Mouse (Mus musculus) CD4-positive, CD25-positive, alpha-beta regulatory T cell, adult 9 weeks (primary cell): ENCODE data around the gene Hs3st6. TPM values are rescaled to one million over a fixed set of nuclear protein-coding genes. Genes with fewer than 3 reads are reported as not detected.

ENCODE experiments used
- polyA plus RNA-seq: library from polyadenylated mRNA; unstranded; fragments of 100-300 nt; shearing (Covaris generic); gene quantifications from one replicate; pipeline ENCODE4 v1.2.1, GENCODE M21; 2017

Hs3st6 gene
- polyA plus RNA-seq = not detected

GRCm38 (mm10) chr17:24752415-24753394 lies at the start of gene Hs3st6:
Hs3st6 (plus strand) TSS chr17:24752988.

GRCm38 (mm10) chr17:24706982-24707800 lies 45.6 kb upstream of the Hs3st6 start, which contains the start of gene Tbl3:
Tbl3 (minus strand) TSS chr17:24707660.

GRCm38 (mm10) chr17:24717943-24718342 lies 34.8 kb upstream of the Hs3st6 start, which contains the start of the genes Rnf151 and Rps2:
Rnf151 (minus strand) TSS chr17:24718063.
Rps2 (plus strand) TSS chr17:24718116.

GRCm38 (mm10) chr17:24724184-24724583 lies 28.6 kb upstream of the Hs3st6 start, which contains the start of gene Ndufb10:
Ndufb10 (minus strand) TSS chr17:24724478.

GRCm38 (mm10) chr17:24727618-24728017 lies 25.2 kb upstream of the Hs3st6 start, which contains the start of gene Rpl3l:
Rpl3l (plus strand) TSS chr17:24727820.

GRCm38 (mm10) chr17:24736330-24737051 lies 16.3 kb upstream of the Hs3st6 start, which contains the start of gene Msrb1:
Msrb1 (plus strand) TSS chr17:24736642.

GRCm38 (mm10) chr17:24803952-24804951 lies 51.5 kb downstream of the Hs3st6 start, which contains the start of gene Meiob:
Meiob (plus strand) TSS chr17:24804289.

Other genes starting within 250 kb of the Hs3st6 start
- 110 TPM for gene Traf7, start 225.1 kb upstream of the Hs3st6 start, polyA plus RNA-seq
- 5.0 TPM for gene Rab26, start 218.8 kb upstream of the Hs3st6 start, polyA plus RNA-seq
- gene Pkd1, start 203.2 kb upstream of the Hs3st6 start, polyA plus RNA-seq = 18.9 TPM
- 52.7 TPM for gene Tsc2, start 120.4 kb upstream of the Hs3st6 start, polyA plus RNA-seq
- 6.2 TPM for gene Nthl1, start 120.3 kb upstream of the Hs3st6 start, polyA plus RNA-seq
- not detected for gene Slc9a3r2, start 102.7 kb upstream of the Hs3st6 start, polyA plus RNA-seq
- not detected for gene Npw, start 94.5 kb upstream of the Hs3st6 start, polyA plus RNA-seq
- 2.3 TPM for gene Zfp598, start 83.3 kb upstream of the Hs3st6 start, polyA plus RNA-seq
- 0.40 TPM for gene Syngr3, start 63.0 kb upstream of the Hs3st6 start, polyA plus RNA-seq
- gene Gfer, start 56.8 kb upstream of the Hs3st6 start, polyA plus RNA-seq = 7.7 TPM
- 1.7 TPM for gene Noxo1, start 56.8 kb upstream of the Hs3st6 start, polyA plus RNA-seq
- 71.9 TPM for gene Tbl3, start 45.3 kb upstream of the Hs3st6 start, polyA plus RNA-seq
- gene Rnf151, start 34.9 kb upstream of the Hs3st6 start, polyA plus RNA-seq = not detected
- 660 TPM for gene Rps2, start 34.9 kb upstream of the Hs3st6 start, polyA plus RNA-seq
- gene Ndufb10, start 28.5 kb upstream of the Hs3st6 start, polyA plus RNA-seq = 257 TPM
- not detected for gene Rpl3l, start 25.2 kb upstream of the Hs3st6 start, polyA plus RNA-seq
- gene Msrb1, start 16.3 kb upstream of the Hs3st6 start, polyA plus RNA-seq = 20.9 TPM
- not detected for gene Meiob, start 51.3 kb downstream of the Hs3st6 start, polyA plus RNA-seq
- gene Hagh, start 87.2 kb downstream of the Hs3st6 start, polyA plus RNA-seq = 49.6 TPM
- 2.7 TPM for gene Fahd1, start 97.4 kb downstream of the Hs3st6 start, polyA plus RNA-seq
- not detected for gene Igfals, start 113.0 kb downstream of the Hs3st6 start, polyA plus RNA-seq
- gene Nubp2, start 133.4 kb downstream of the Hs3st6 start, polyA plus RNA-seq = 113 TPM
- 58.4 TPM for gene Spsb3, start 133.7 kb downstream of the Hs3st6 start, polyA plus RNA-seq
- gene Eme2, start 142.1 kb downstream of the Hs3st6 start, polyA plus RNA-seq = 64.8 TPM
- 40.9 TPM for gene Mrps34, start 142.1 kb downstream of the Hs3st6 start, polyA plus RNA-seq
- gene Nme3, start 143.5 kb downstream of the Hs3st6 start, polyA plus RNA-seq = 69.5 TPM
- gene Mapk8ip3, start 184.0 kb downstream of the Hs3st6 start, polyA plus RNA-seq = 46.1 TPM
- 33.0 TPM for gene Jpt2, start 207.7 kb downstream of the Hs3st6 start, polyA plus RNA-seq